Mouse (Mus musculus) forebrain, embryonic 10.5 days (tissue): ENCODE data around the gene Wdfy1. TPM values are rescaled to one million over a fixed set of nuclear protein-coding genes. Genes with fewer than 3 reads are reported as not detected.

Source experiments
- DNase-seq: peaks from one replicate; pipeline ENCODE4 v3.0.0-alpha.2; 2017; ENCODE audit warnings: low spot score; ENCODE audit errors: extremely low spot score
- H3K27ac ChIP-seq: fragments of 300-500 bp; sonication (generic); 2 replicates; pipeline ENCODE4 v1.5.1; 2016; ENCODE audit warnings: mild to moderate bottlenecking
- H3K27me3 ChIP-seq: fragments of 300-500 bp; sonication (generic); 2 replicates; pipeline ENCODE4 v1.6.1; 2016; ENCODE audit warnings: mild to moderate bottlenecking; ENCODE audit not compliant: poor library complexity, severe bottlenecking
- H3K36me3 ChIP-seq: fragments of 300-500 bp; sonication (generic); replicated peaks from 2 replicates; pipeline ENCODE4 v1.6.1; 2016; ENCODE audit warnings: mild to moderate bottlenecking, moderate library complexity
- H3K4me1 ChIP-seq: fragments of 300-500 bp; sonication (generic); 2 replicates; pipeline ENCODE4 v1.6.1; 2016
- H3K4me3 ChIP-seq: fragments of 300-500 bp; sonication (generic); 2 replicates; pipeline ENCODE4 v1.5.1; 2016; ENCODE audit warnings: mild to moderate bottlenecking, moderate library complexity
- H3K9me3 ChIP-seq: fragments of 300-500 bp; sonication (generic); 2 replicates; pipeline ENCODE4 v1.6.1; 2016; ENCODE audit warnings: mild to moderate bottlenecking, moderate library complexity
- WGBS: fragments of 180-500 bp; shearing (Covaris S2); methylation state at CpG from one replicate; pipeline ENCODE4 v1.1.7; 2016; 5-methylcytosine and 5-hydroxymethylcytosine counted together
- polyA plus RNA-seq: library from polyadenylated mRNA; unstranded; fragments of >200 nt; fragmentation: Nextera tagmentation; extraction: Ambion mirVana; gene quantifications from 2 replicates; pipeline ENCODE4 v1.2.1, GENCODE M21; 2016

The Wdfy1 gene
- polyA plus RNA-seq, 1 experiment from 2014 or later: 38.3 TPM

- H3K9me3 ChIP-seq: no peaks in the 10 kb centered on the region
- H3K4me3 ChIP-seq: no peak overlapping the region
- H3K4me1 ChIP-seq: no peaks in the 10 kb centered on the region
- no peaks in the 10 kb centered on the region for H3K27me3 ChIP-seq
- no peak for DNase-seq
- H3K27ac ChIP-seq: no peak overlapping the region
- 84% methylated on average over 1 of the region's 1 CpGs for WGBS
- no peaks in the 10 kb centered on the region for H3K36me3 ChIP-seq
These were observed 118.5 kb downstream of the Wdfy1 start for GRCm38 (mm10) chr1:79657411-79657810.

GRCm38 (mm10) chr1:79655819-79656555 lies 120.0 kb downstream of the Wdfy1 start:
- Histone ChIP-seq H3K4me1 (no peaks in the 10 kb centered on the region), H3K27ac (no peak overlapping the region), H3K36me3 (no peaks in the 10 kb centered on the region), H3K27me3 (no peaks in the 10 kb centered on the region), H3K4me3 (no peak overlapping the region), H3K9me3 (no peaks in the 10 kb centered on the region)
- DNase-seq: no peak
- WGBS: 87% methylated on average over 4 of the region's 4 CpGs

GRCm38 (mm10) chr1:79654948-79655347 lies 121.0 kb downstream of the Wdfy1 start:
- Histone ChIP-seq H3K9me3 (no peaks in the 10 kb centered on the region), H3K4me1 (no peaks in the 10 kb centered on the region), H3K36me3 (no peaks in the 10 kb centered on the region), H3K4me3 (no peak overlapping the region), H3K27me3 (no peaks in the 10 kb centered on the region), H3K27ac (no peak overlapping the region)
- no peak for DNase-seq
- WGBS: 86% methylated on average over 2 of the region's 2 CpGs

Other genes starting within 250 kb of the Wdfy1 start
- 0.31 and 0.47 TPM in 2 replicates for gene Ap1s3, start 104.2 kb downstream of the Wdfy1 start, polyA plus RNA-seq
- 64.2 and 67.4 TPM in 2 replicates for gene Mrpl44, start 125 bp downstream of the Wdfy1 start, polyA plus RNA-seq
- gene Serpine2, start 85.0 kb upstream of the Wdfy1 start, polyA plus RNA-seq: 52.4 and 53.3 TPM in 2 replicates